Mouse (Mus musculus): ENCODE measurements at regions not wholly inside any gene's neighbourhood (a gene's known extent, or its start where the extent isn't known, plus 50 kb on each side); places are given as distances from the start of the nearest gene placed in this dataset.

GRCm38 (mm10) chr11:92858170-92858569 lies 239.7 kb upstream of the Car10 start:
- ATAC-seq (ENCODE audit: insufficient read depth, low FRiP score, low TSS enrichment) (no peak), DNase-seq (ENCODE audit: low spot score) (no peak)
- H3K4me1 ChIP-seq (ENCODE audit: control insufficient read depth, insufficient read depth, low read length), result no peaks in the 10 kb centered on the region
- H3K4me2 ChIP-seq (ENCODE audit: low read depth), result no peak overlapping the region
- no peaks in the 10 kb centered on the region for H3K27me3 ChIP-seq (ENCODE audit: control insufficient read depth, insufficient read depth, low read length)
- H3K36me3 ChIP-seq (ENCODE audit: control insufficient read depth, insufficient read depth, low read length), result no peaks in the 10 kb centered on the region
- H3K27ac ChIP-seq (ENCODE audit: low read depth, low read length), result no peak overlapping the region
- WGBS, result 81% methylated on average over 2 of the region's 2 CpGs
- H3K9ac ChIP-seq (ENCODE audit: low read length), result no peak overlapping the region
- H3K9me3 ChIP-seq (ENCODE audit: control insufficient read depth, low read length), result no peaks in the 10 kb centered on the region
- no peak overlapping the region for H3K4me3 ChIP-seq (ENCODE audit: low read depth, low read length)

GRCm38 (mm10) chr11:92889693-92890454 lies 208.0 kb upstream of the Car10 start:
- 47% methylated on average over 8 of the region's 8 CpGs for WGBS
- Histone ChIP-seq H3K36me3 (ENCODE audit: control insufficient read depth, insufficient read depth, low read length) (no peaks in the 10 kb centered on the region), H3K4me3 (ENCODE audit: low read depth, low read length) (no peak overlapping the region), H3K9me3 (ENCODE audit: control insufficient read depth, low read length) (no peaks in the 10 kb centered on the region), H3K4me2 (ENCODE audit: low read depth) (no peak overlapping the region), H3K27ac (ENCODE audit: low read depth, low read length) (no peak overlapping the region), H3K27me3 (ENCODE audit: control insufficient read depth, insufficient read depth, low read length) (no peaks in the 10 kb centered on the region), H3K9ac (ENCODE audit: low read length) (no peak overlapping the region), H3K4me1 (ENCODE audit: control insufficient read depth, insufficient read depth, low read length) (no peaks in the 10 kb centered on the region)
- ATAC-seq (ENCODE audit: insufficient read depth, low FRiP score, low TSS enrichment) (peak; percentile 67; the same call in 1 of the 2 replicates), DNase-seq (ENCODE audit: low spot score) (peak; percentile 58)

GRCm38 (mm10) chr11:92899296-92899695 lies 198.5 kb upstream of the Car10 start:
- DNase-seq (ENCODE audit: low spot score) (peak; percentile 14), ATAC-seq (ENCODE audit: insufficient read depth, low FRiP score, low TSS enrichment) (no peak)

More at GRCm38 (mm10) chr11:92899296-92899695, 198.5 kb upstream of the Car10 start:
- Histone ChIP-seq H3K4me2 (ENCODE audit: low read depth) (no peak overlapping the region), H3K27me3 (ENCODE audit: control insufficient read depth, insufficient read depth, low read length) (no peaks in the 10 kb centered on the region), H3K36me3 (ENCODE audit: control insufficient read depth, insufficient read depth, low read length) (no peaks in the 10 kb centered on the region), H3K9me3 (ENCODE audit: control insufficient read depth, low read length) (no peaks in the 10 kb centered on the region), H3K4me3 (ENCODE audit: low read depth, low read length) (no peak overlapping the region), H3K9ac (ENCODE audit: low read length) (no peak overlapping the region), H3K4me1 (ENCODE audit: control insufficient read depth, insufficient read depth, low read length) (no peaks in the 10 kb centered on the region), H3K27ac (ENCODE audit: low read depth, low read length) (no peak overlapping the region)
- WGBS, result 37% methylated on average over 7 of the region's 7 CpGs

Measured in neural tube, embryonic 11.5 days (tissue).